Mouse (Mus musculus): ENCODE results near the gene Mbd4. TPM values are rescaled to one million over a fixed set of nuclear protein-coding genes. Genes with fewer than 3 reads are reported as not detected.

The Mbd4 gene
- polyA plus RNA-seq, 2 experiments = 13.0 to 18.8 TPM

- DNase-seq (ENCODE audit: low spot score) = peak; percentile 94
- peaks cover 12% of the 10 kb centered on the region for H3K4me1 ChIP-seq (ENCODE audit: control insufficient read depth, insufficient read depth, low read length)
- H3K27ac ChIP-seq (replicated peaks; ENCODE audit: low read depth, low read length) = peak within 1 kb of the TSS; percentile 98
- H3K4me3 ChIP-seq (replicated peaks; ENCODE audit: low read length) = peak within 1 kb of the TSS; percentile 100
- ATAC-seq (ENCODE audit: low FRiP score, low read depth) = peak; percentile 89
- peak; percentile 96; the same call in 1 of the 2 replicates for TF ChIP-seq POLR2A (IDR thresholded peaks at IDR 0.05; ENCODE audit: borderline replicate concordance, extremely low read depth, insufficient read depth, insufficient read length)
- no peaks in the 10 kb centered on the region for H3K27me3 ChIP-seq (ENCODE audit: control insufficient read depth, insufficient read depth, low read length)
- H3K9ac ChIP-seq (ENCODE audit: low read depth, low read length, severe bottlenecking) = peak within 1 kb of the TSS; percentile 99
- WGBS = under 1% methylated on average over 41 of the region's 47 CpGs
- H3K9me3 ChIP-seq (ENCODE audit: control insufficient read depth, low read length) = no peaks in the 10 kb centered on the region
- H3K4me2 ChIP-seq (replicated peaks; ENCODE audit: low read depth, low read length, severe bottlenecking) = peak within 1 kb of the TSS; percentile 88
- H3K36me3 ChIP-seq (ENCODE audit: control insufficient read depth, insufficient read depth, low read length) = peaks cover 40% of the 10 kb centered on the region
Observed at GRCm38 (mm10) chr6:115808488-115809231, 44.5 kb downstream of the Mbd4 start, which contains the start of gene Rpl32. TSS of gene Rpl32 (minus strand) at chr6:115808747.

DNA sequence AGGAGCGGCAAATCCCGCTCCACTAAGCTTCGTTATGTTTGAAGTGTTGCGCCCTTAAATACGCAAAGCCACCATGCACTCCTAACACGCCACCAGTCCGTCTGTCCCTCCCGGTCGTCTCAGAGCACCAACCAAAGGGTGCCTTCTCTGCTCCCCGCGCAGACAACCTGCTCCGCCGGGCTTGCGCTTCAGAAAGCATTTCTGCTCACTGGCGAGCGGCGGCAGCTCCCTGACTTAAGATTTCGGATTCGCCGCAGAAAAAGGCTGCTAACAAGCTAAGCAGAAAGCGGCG is 45.0 kb downstream of the Mbd4 start:
- peaks cover 12% of the 10 kb centered on the region for H3K4me1 ChIP-seq (ENCODE audit: control insufficient read depth, insufficient read depth, low read length)
- peaks cover 45% of the 10 kb centered on the region for H3K36me3 ChIP-seq (ENCODE audit: control insufficient read depth, insufficient read depth, low read length)
- TF ChIP-seq POLR2A (IDR thresholded peaks at IDR 0.05; ENCODE audit: borderline replicate concordance, extremely low read depth, insufficient read depth, insufficient read length) = no peak
- DNase-seq (ENCODE audit: low spot score) (no peak), ATAC-seq (ENCODE audit: low FRiP score, low read depth) (no peak)
- peak overlapping the region; percentile 100 for H3K4me3 ChIP-seq (replicated peaks; ENCODE audit: low read length)
- H3K27ac ChIP-seq (replicated peaks; ENCODE audit: low read depth, low read length) = peak overlapping the region; percentile 98
- no peaks in the 10 kb centered on the region for H3K27me3 ChIP-seq (ENCODE audit: control insufficient read depth, insufficient read depth, low read length)
- under 1% methylated on average over 22 of the region's 22 CpGs for WGBS
- H3K9me3 ChIP-seq (ENCODE audit: control insufficient read depth, low read length) = no peaks in the 10 kb centered on the region
- H3K9ac ChIP-seq (ENCODE audit: low read depth, low read length, severe bottlenecking) = peak overlapping the region; percentile 99
- peak overlapping the region; percentile 88 for H3K4me2 ChIP-seq (replicated peaks; ENCODE audit: low read depth, low read length, severe bottlenecking)

GRCm38 (mm10) chr6:115807464-115808195 is 45.5 kb downstream of the Mbd4 start:
- WGBS = 3% methylated on average over 15 of the region's 15 CpGs
- Histone ChIP-seq H3K4me1 (ENCODE audit: control insufficient read depth, insufficient read depth, low read length) (peaks cover 12% of the 10 kb centered on the region), H3K9ac (ENCODE audit: low read depth, low read length, severe bottlenecking) (peak overlapping the region; percentile 99), H3K36me3 (ENCODE audit: control insufficient read depth, insufficient read depth, low read length) (peaks cover 50% of the 10 kb centered on the region), H3K4me2 (replicated peaks; ENCODE audit: low read depth, low read length, severe bottlenecking) (peak overlapping the region; percentile 88), H3K27me3 (ENCODE audit: control insufficient read depth, insufficient read depth, low read length) (no peaks in the 10 kb centered on the region), H3K4me3 (replicated peaks; ENCODE audit: low read length) (peak overlapping the region; percentile 100), H3K27ac (replicated peaks; ENCODE audit: low read depth, low read length) (peak overlapping the region; percentile 98), H3K9me3 (ENCODE audit: control insufficient read depth, low read length) (no peaks in the 10 kb centered on the region)
- no peak for TF ChIP-seq POLR2A (IDR thresholded peaks at IDR 0.05; ENCODE audit: borderline replicate concordance, extremely low read depth, insufficient read depth, insufficient read length)
- DNase-seq (ENCODE audit: low spot score) = no peak
- no peak for ATAC-seq (ENCODE audit: low FRiP score, low read depth)

DNA sequence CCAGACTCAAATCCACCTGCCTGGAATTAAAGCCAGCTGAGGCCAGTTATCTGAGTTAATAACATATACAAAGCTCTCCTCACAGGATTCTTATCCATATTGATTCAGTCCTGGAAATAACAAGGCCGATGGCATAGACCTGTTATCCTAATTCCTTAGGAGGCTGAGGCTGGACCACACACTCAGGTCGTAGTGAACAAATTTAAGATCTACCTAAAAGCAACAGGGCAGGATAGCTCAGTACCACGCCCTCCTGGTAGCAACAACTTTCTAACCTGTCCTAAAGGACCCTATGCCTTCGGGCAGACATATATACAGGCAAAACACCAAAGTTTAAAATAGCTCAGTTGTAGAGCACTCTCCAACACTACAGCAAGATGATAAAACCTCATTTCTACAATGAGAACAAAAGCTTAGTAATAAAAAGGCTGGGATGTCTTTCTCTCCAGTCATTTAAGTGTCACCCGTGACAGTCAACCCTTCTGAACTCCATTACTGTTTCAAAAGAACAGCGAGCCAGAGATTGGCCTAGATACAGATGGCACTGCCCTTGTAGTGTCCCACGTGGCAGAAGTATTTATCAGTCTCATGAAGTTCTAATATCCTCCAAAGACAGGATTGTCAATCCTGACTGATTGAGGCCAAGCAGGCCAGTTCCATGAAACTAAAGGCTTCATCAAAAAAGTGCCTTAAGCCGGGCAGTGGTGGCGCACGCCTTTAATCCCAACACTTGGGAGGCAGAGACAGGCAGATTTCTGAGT is 48.6 kb downstream of the Mbd4 start:
- no peak overlapping the region for H3K4me3 ChIP-seq (replicated peaks; ENCODE audit: low read length)
- no peaks in the 10 kb centered on the region for H3K27me3 ChIP-seq (ENCODE audit: control insufficient read depth, insufficient read depth, low read length)
- ATAC-seq (ENCODE audit: low FRiP score, low read depth) = no peak
- 66% methylated on average over 10 of the region's 10 CpGs for WGBS
- no peak for DNase-seq (ENCODE audit: low spot score)
- H3K9ac ChIP-seq (ENCODE audit: low read depth, low read length, severe bottlenecking) = no peak overlapping the region
- peaks cover 12% of the 10 kb centered on the region for H3K4me1 ChIP-seq (ENCODE audit: control insufficient read depth, insufficient read depth, low read length)
- H3K27ac ChIP-seq (replicated peaks; ENCODE audit: low read depth, low read length) = no peak overlapping the region
- H3K36me3 ChIP-seq (ENCODE audit: control insufficient read depth, insufficient read depth, low read length) = peaks cover 79% of the 10 kb centered on the region
- no peak for TF ChIP-seq POLR2A (IDR thresholded peaks at IDR 0.05; ENCODE audit: borderline replicate concordance, extremely low read depth, insufficient read depth, insufficient read length)
- H3K4me2 ChIP-seq (replicated peaks; ENCODE audit: low read depth, low read length, severe bottlenecking) = no peak overlapping the region
- H3K9me3 ChIP-seq (ENCODE audit: control insufficient read depth, low read length) = no peaks in the 10 kb centered on the region

Data from limb, embryonic 14.5 days (tissue).